Mouse (Mus musculus) right cerebral cortex, postnatal 14 days (tissue): ENCODE data around the gene Pkn3.

ENCODE experiments used
- DNase-seq: peaks from one replicate; pipeline ENCODE4 v3.0.0; 2022

Pkn3 gene

DNA sequence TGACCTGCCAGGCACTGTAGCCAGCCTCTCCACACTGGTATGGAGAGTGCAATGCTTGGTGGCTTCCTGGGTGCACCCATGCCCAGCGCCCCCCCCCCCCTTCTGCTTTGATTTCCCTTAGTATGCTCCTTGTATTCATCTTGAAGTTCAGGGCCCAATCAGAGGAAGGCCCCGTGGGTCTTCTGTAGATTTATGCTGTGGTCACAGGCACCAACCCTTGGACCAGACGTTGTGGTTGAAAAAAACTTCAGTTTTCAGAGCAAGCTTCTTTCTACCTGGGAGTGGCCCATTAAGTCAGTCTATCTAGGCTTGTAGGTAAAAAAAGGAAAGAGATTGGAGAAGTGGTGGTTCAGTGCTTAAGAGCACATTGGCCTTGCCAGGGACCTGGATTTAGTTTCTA, 13.7 kb upstream of the Pkn3 start:
- no peak for DNase-seq

- no peak for DNase-seq
Observed at GRCm38 (mm10) chr2:30064298-30064697, 13.2 kb upstream of the Pkn3 start.

- peak; percentile 92 for DNase-seq
Observed at GRCm38 (mm10) chr2:30066046-30066901, 11.2 kb upstream of the Pkn3 start.

DNA sequence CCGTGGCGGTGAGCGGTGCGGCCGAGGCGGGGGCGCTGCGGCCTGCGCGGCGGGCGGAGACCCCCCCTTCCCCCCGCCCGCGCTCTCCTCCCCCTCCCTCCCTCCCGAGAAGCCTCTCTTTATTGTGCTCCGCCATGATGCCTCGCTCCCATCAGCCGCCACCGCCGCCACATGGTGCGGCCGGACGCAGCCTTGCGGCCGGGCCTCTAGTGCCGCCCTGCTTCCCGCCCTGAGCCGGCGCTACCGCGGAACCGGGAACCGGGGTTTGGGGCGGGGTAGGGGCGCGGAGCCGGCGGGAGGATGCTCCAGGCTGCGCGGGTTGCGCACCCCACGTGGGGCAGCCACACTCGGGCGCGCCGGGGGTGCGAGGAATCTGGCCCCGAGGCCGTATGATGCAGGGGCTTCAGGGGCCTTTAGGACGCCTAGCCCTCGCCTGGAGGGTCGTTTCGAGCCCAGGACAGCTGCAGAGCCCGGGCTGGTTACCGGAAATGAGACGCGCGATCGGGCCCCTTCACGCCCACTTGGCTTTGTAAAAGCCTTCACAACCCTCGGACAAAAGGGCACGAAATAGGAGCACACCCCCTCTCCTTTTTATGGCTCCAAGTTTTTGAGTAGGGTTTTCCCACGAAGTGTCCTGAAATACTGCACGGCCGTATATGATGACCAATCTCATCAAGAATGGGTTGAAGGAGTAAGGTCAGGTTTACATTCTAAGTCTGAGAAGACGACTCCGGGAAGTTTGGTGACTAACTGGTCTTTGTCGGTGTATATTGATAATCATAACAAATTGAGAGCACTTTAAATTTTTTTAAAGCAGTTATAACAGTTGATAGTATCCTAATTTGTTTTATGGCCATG, 10.2 kb upstream of the Pkn3 start:
- DNase-seq, result peak; percentile 42

DNA sequence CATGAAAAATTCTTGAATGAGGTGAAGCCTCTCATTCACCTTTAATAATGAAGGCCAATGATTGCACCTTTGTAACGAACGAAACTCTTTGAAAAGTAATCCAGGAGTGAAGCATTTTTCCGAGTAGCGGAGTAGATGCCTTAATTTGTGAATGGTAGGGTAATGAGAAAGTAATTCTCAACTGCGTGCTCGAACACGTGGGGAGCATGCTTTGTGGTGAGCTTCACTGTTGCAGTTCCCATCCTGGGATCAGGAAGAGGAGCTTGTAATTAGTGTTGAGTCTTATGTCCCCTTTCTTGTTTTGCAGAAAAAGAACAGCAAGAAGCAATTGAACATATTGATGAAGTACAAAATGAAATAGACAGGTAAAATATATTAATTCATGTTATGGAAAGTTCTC, 9.5 kb upstream of the Pkn3 start:
- no peak for DNase-seq

- DNase-seq, result no peak
Observed at GRCm38 (mm10) chr2:30072875-30073274, 4.6 kb upstream of the Pkn3 start.

DNA sequence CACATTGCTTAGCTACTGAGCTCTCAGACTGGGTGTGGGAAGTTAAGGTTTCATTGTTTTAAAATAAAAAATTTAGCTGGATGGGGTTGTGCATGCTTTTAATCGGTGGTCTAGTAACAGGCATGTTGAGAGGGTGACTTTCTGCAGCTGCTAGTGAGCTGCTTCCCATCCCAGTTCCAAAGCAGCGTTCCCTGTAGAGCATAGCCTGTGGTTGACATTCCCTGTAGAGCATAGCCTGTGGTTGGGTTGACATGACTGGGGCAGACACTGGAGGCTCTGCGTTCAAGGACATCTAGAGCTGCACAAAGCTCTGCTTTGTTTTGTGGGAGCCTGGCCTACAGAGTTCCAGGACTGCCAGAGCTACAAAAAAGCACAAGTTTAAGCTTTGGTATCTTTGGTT, 4.2 kb upstream of the Pkn3 start:
- no peak for DNase-seq

DNA sequence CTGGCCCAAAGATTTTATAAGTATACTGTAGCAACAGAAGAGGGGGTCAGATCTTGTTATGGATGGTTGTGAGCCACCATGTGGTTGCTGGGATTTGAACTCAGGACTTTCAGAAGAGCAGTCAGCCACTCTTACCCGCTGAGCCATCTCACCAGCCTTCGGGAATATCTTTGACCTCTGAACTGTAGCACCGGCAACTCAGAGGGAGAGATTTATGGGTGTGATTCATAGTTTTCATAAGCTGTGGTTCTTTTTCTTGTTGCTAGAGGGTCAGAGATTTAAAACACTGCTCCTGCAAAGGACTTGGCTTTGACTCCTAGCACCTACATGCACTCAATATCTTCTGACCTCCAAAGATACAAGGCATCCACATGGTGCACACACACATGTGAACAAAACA, 1.9 kb upstream of the Pkn3 start:
- no peak for DNase-seq

GRCm38 (mm10) chr2:30076439-30076838, 1.0 kb upstream of the Pkn3 start:
- no peak for DNase-seq

GRCm38 (mm10) chr2:30076959-30077358, 525 bp upstream of the Pkn3 start:
- DNase-seq, result no peak

DNA sequence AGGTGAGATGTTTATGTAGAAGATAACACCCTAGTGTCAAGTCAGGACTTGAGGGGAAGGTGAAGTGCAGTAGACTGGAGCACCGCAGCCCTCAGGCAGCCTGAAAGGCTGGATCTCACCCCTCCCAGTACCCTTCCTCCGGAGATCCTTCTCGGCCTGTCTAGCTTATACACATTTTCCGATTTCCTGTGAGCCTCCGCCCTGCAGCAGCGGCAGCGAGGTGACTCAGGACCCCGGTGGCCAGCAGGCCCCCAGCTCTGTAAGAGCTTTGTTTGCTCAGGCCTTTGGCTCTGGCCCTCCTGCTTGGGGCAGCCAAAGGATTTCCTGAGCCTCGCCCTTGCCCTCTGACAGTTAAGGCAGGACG, 847 bp downstream of the Pkn3 start:
- DNase-seq, result no peak

DNA sequence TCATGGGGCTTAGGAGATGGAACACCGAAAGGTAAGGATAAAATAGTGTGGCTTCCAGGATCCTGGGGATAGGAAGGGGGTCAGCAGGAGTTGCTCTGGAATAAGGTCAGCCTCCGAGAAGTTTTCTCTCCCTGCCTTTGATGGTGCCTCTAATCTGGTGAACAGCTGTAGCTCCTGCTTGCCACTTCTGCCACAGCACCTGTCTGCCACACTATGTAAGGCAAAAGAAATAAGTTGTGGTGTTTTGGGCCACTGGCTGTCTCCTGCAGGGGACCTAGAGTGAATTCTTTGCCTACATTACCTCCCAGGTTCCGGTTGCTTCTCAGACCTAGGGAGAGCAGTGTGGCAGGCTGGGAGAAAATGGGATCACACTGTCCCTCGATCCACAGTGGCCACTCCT, 1.3 kb downstream of the Pkn3 start:
- DNase-seq, result no peak

GRCm38 (mm10) chr2:30080181-30080800, 2.8 kb downstream of the Pkn3 start:
- DNase-seq, result no peak

- DNase-seq, result no peak
Observed at GRCm38 (mm10) chr2:30084113-30084512, 6.6 kb downstream of the Pkn3 start.

DNA sequence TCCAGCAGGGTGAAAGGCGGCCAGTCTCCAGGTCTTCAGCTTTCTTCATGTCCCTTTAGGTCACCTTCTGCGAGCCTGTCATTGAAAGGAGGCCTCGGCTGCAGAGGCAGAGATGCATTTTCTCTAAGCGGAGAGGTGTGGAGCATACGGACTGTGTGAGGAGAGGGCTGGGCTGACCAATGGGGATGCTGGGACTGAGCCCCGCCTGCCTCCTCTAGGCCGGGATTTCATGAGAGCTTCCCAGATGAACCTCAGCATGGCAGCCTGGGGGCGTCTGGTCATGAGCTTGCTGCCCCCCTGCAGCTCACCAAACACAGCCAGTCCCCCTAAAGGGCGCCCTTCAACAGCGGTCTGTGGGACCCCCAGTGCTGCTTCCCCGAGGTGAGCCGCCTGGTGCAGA, 7.1 kb downstream of the Pkn3 start:
- DNase-seq, result no peak

GRCm38 (mm10) chr2:30087310-30087709, 9.8 kb downstream of the Pkn3 start:
- DNase-seq, result no peak

DNA sequence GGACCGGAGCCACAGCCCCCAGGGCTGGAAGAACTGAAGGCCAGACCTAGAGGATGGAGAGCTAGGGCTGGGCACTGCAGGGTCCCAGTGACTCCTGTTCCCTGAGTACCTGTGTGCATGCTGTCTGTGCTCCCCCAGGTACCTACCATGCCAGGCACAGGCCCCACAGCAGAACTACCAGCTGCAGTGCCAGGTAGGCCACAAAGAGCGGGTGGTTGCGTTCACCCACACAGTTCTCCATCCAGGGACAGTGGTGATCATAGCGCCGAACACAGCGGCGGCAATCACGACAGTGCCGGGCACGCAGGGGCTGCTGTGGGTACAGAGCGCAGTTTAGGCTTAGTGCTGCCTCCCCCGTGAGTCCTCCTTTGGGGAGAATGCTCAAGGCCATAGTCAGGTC, 14.0 kb downstream of the Pkn3 start:
- no peak for DNase-seq

DNA sequence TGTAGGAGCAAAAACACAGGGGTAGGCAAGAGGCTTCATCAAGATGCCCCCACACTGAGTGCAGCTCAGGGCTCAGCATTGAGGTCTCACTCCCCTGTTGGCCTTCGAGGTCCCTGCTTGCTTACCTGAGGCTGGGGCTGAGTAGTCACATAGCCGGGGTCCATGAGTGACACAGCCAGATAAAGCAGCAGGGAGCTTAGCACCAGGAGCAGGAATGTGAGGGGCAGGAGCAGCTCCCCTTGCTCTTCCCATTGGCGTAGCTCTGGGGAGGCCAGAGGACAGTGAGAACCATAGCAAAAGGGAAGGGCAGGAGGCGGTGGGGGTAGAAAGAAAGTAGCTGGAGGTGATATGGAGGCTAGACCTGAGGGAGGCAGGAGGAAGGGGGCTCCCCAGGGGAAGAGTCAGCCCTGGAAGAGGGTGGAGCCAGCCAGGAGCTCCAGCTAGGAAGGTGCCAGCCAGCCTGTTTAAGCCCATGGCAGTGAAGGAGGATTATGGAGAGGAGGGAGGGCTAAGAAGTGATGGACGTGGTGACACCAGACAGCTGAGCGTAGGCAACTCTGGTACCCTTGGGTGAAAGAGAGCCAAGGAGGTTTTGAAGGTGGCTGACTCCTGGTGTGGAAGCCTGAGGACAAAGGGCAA, 14.9 kb downstream of the Pkn3 start:
- DNase-seq, result no peak

GRCm38 (mm10) chr2:30093471-30094207, 16.2 kb downstream of the Pkn3 start, which contains the start of gene Zdhhc12:
Zdhhc12 (minus strand) TSS chr2:30093648.
- DNase-seq, result peak; percentile 89

DNA sequence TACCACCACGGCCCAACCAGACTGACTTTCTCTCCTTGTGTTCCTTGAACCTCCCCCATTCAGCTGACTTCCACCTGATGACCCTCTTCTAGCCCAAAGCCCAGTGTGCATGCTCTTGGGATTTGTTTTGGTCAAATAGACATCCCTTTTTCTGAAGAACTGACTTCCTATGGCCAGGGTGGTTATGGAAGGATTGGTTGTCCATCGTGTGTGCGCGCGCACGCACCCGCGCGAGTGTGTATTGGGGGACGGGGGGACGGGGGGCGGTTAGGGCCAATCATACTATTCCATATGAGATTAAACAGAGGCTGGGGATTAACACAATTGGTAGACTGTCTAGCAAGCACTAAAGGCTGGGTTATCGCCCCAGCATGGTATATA, 16.7 kb downstream of the Pkn3 start:
- DNase-seq, result no peak

- peak; percentile 60 for DNase-seq
Observed at GRCm38 (mm10) chr2:30095882-30096527, 18.5 kb downstream of the Pkn3 start.

DNA sequence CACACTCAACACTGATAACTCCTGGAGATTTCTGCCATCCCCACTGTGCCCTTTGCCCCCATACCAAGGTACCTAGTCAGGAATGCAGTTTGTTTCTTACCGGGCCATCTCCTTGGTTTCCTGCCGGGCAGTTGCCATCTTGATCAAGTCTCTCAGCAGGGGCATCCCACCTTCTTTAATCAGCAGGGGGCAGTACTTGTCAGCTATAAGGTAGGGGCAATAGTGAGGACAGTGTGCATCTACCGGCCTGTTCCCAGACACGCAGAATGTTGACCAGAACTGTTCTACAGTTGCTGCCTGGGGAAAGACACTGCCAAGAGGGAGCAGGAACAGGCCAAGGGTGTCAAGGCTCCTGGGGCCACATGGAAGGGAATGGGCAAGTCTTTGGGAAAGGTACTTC, 22.7 kb downstream of the Pkn3 start:
- no peak for DNase-seq
